Mouse (Mus musculus): ENCODE measurements around the gene Csnk1d. TPM values are rescaled to one million over a fixed set of nuclear protein-coding genes. Genes with fewer than 3 reads are reported as not detected.

Csnk1d gene
- total RNA-seq (2022): 100 to 1,000 TPM; 112 to 116 (median 113) TPM

DNA sequence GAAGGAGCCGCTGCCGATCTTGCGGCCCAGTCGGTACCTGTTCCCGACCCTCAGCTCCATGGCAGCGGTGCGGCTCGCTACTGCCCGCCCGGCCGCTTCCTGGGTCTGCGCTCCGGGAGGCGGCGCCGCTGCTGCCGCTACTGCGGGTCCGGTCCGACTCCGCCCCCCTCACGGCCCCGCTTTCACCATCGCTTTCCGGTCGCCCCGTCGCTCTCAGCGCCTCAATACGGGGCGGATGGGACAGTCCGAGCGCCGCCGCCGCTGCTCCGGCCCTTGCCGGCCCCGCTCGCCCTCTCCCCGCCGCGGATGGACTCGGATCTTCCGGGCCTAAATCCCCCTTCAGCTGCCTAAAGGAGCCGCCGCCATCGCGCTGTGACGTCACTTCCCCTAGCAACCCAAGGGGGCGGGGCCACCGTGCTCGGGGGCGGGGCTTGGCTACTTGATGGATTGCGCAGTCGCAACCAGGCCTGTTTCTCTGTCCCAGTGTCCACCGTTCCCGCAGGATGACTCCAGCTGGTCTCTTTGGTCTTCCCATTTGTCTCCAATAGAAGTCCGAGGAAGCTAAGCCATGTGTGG, at the start of gene Csnk1d:
Csnk1d (minus strand) TSS at position 380 of the 576 bp plus-strand sequence.
- peak; percentile 96 to 100 for DNase-seq (ENCODE audit: low spot score in 2 of 2)

DNA sequence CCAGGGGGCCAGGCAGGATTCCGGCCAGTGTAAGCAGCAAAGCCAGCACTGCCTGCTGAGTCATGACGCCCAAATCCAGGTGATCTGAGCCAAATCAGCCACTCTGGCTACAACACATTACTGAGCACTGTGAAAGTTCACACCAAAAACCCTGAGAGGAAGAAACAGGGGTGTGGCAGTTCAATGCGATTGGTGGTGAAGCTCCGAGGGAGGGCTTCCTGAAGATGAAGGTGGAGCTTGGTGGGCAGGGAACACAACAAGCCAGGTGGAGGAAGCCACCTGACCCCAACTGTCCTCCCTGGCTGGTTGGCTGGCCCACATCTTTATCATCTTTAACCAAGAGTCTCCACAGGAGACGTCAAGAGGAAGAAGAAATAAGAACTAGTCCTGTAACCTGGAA, 48.2 kb upstream of the Csnk1d start, which contains the start of gene Cd7:
Cd7 (minus strand) TSS at position 117 of the 400 bp plus-strand sequence.
- peak in 1 of 2 experiments; percentile 30 for DNase-seq (ENCODE audit: low spot score in 2 of 2)

DNA sequence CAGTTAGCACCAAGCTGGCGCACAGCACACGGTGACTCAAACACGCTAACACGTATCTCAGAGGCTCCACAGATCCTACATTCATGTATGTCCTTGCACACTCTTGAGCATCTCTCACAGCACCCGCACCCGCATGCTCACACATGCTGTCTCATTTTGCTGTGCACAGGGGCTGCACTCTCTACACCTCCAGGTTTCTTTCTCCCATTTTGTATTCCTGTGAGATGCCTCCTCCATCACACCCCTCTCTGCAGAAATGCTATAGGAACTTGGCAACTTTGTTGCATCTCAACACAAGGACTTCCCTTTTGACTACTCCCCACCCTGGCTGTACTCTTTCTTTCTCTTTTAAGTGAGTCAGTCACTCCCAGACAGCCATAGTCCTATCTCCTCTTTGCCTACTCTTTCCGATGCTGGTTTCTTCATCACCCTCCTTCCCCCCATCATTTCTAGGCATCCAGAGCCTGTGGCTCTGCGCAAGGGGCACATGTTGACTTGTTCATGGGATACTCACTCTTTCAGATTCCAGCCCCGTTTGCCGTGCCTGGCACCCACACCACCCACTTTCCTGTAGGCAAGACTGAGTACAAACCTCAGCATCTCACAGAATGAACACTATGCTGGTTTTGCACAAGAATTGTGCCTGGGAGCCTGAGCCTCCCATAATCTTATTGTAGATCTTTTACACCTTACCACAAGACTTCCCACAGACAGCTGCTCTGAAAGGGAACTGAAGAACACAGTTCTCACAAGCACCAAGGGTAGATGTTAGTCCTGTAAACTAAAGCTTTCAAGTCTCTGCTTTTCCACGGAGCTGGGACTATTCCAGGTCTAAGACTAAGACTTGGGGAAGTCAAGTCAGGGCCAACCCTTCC, 47.5 kb upstream of the Csnk1d start:
- peak in 1 of 2 experiments; percentile 51 for DNase-seq (ENCODE audit: low spot score in 2 of 2)

DNA sequence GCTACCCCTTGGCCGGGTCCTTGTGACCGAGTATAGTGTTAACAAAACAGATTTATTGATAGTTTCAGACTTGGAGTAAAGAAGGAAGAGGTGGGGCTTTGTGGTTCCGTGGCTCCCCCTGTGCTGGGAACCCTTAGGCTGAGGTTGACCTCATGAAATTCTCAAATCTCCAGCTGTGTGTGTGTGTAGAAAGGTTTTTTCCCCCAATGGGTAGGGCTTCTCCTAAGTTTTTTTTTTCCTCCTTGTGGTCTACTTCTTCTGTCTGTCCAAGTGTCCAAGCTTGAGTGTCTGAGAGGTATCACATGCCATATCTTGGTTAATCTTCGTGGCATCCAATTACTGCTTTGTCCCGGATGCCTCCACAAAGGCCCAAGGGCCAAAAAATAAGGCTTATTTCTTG, 42.0 kb upstream of the Csnk1d start:
- no peak for DNase-seq (ENCODE audit: low spot score in 2 of 2)

DNA sequence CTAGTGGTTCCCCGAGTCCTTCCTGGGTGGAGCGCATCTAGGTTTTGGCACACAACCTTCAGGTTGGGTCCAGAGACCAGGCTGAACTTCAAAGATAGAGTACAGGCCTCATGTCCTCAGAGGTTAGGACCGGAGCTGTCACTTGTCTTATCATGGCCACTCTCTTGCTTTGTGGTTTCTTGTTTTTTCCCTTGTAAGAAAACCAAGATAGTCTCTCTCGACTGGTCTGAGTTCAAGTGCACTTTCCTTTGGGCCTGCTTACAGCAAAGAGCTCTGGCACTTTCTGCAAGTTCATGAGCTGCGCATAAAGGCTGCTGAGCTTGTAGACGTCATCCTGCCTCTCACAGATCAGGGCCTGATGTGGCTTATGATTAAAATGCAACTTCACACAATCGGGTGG, 36.1 kb upstream of the Csnk1d start:
- DNase-seq (ENCODE audit: low spot score in 2 of 2): no peak

DNA sequence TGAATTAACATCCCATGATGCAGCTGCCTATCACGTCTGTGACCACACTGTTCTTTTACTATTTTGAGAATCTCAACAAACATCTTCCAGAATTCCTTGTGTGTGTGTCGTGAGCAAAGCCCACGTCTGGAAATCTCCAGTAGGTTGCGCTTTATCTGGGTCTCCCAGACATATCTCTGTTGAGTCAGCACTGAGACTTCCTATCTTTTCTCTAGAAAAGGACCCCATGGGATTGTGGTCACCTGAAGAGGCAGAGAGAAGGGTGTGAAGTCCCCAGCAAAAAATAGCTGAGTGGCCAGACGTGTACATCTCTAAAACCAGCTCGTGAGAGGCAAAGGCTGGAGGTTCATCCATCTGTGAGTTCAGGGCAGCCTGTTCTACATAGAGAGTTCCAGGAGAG, 33.0 kb upstream of the Csnk1d start:
- DNase-seq (ENCODE audit: low spot score in 2 of 2): peak in 1 of 2 experiments; percentile 11

DNA sequence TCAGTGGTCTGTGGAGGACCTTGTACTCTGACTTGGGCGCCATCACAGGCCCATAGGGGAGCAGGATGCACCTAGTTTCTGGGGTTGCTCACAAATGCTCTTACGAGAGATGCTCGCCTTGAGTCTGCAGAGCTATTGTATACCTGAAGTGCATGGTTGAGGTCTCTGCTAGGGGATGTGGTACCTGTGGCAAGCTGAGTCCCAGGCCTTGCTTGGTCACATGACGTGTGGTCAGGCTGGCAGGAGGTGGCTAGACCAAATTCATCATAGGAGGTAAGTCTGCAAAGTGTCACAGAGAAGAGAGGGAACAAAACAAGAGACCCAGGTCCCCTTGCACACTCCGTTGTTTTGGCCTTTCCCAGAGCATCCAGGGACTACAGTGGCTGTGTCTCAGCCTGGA, 28.4 kb upstream of the Csnk1d start:
- no peak for DNase-seq (ENCODE audit: low spot score in 2 of 2)

DNA sequence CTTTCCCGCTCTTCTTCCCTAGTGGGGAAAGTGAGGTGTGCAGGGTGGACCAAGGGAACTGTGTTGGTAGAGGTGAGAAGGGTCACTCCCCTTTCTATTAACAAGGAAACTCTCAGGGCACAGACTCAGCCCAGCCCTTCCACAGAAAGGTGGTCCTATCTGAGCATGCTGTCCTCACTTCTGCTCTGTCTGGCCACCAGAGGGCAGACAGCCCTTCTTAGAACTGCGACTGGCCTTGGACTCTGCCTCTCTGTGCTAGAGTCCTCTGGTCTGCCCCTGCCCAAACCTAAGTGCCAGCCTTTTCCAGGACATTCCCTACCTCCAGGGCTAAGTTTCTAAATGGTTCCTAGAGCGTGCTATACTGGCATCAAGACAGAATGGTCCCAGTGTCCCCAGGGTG, 26.6 kb upstream of the Csnk1d start:
- DNase-seq (ENCODE audit: low spot score in 2 of 2): peak in 1 of 2 experiments; percentile 33

DNA sequence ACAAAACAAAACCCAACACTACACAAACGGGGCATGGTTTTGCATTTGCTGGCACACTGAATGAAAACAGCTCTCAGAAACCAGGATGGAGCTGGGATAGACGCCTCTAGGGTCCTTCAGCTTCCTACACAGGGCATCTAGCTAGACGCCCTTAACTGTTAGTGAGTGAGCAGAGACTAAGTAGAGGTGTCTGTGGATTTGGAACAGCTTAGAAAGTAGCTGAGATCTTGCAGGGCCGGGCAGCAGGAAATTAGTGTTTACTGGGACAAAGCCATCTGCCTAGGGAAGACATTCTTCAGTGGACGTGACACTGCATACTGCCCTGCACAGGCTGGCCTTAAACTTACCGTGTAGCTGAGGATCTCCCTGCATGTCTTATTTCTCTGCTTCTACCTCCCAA, 24.3 kb upstream of the Csnk1d start:
- no peak for DNase-seq (ENCODE audit: low spot score in 2 of 2)

DNA sequence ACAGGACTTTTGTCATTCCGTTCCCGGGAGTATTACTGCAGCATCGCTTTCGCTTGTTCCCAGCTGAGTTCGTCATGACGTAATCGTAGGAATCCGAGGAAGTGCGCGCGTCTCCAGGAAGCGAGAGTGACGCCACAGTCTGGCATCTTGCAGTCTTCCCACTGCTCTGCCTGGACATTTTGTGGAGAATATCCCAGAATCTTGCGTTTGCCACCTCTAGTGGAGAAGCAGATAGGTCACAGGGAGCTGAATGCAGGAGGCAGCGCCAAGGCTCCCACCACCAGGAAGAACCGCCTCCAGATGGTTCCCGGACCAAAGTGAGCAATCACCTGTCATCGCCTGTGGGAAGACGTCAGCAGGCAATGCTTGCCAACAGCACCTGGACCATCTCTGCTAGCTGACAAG, 23.8 kb upstream of the Csnk1d start:
- peak in 1 of 2 experiments; percentile 60 for DNase-seq (ENCODE audit: low spot score in 2 of 2)

DNA sequence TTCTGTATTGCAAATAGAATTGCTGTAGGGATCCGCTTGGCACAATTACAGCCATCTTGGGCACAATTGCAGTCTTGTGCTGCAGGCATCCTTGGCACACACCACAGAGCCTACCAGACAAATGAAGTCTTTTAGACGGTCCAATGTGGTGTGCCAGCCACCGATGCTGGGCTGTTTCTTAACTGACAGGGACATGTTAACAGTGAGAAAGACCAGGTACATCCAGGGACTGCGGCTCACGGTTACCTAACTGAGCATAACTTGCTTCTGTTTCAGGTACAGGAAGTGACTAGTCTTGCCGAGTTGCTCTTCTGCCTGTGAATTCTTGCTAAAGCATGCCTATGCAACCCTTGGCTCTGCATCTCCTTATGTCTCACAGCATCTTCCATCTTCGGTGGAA, 22.5 kb upstream of the Csnk1d start:
- no peak for DNase-seq (ENCODE audit: low spot score in 2 of 2)

DNA sequence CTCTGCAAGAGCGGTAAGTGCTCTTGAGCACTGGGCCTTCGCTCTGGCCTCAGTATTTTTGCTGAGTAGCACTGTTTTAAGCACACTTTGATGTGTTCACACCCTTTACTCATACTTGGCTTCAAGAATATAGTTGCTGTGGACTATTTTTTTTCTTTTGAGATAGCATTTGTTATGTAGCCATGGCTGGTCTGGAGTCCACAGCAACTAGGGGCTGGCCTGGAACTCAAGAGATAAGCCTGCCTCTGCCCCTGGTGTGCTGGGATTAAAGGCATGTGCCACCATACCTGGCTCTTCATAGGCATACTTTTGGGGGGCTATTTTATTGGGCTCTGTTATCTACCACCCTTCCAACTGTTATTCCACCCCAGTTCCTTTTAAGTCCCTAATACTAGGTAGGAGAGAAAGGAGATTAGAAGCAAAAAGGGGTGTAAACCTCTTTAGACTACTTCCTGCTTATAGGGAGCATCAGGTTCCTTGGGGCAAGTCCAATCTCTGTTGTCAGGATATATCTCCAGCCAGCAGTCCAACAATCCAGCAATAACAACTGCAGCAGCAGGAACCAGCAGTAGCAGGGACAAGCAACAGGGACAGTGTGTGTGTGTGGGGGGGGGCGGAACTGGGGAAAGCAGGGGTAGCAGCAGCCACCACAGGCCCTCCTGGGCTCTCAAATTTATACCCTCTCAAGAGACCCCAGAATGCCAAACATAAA, 19.1 kb upstream of the Csnk1d start:
- no peak for DNase-seq (ENCODE audit: low spot score in 2 of 2)

DNA sequence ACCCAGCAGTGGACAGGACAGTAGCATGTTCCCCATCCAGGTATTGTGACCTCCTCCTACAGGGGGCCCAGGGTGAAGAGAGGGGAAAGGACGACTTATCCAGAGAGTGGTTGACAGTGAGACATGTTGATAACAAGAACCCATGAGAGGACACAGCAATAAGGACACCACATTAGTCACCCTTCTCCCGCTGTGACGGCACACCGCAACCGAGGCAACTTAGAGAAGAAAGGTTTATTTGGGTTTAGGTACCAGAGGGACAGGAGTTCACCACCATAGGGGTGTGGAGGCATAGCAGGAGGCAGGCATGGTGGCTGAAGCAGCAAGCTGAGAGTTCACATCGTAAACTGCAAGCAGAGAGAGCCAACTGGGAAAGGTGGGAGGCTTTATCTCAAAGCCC, 15.1 kb upstream of the Csnk1d start:
- DNase-seq (ENCODE audit: low spot score in 2 of 2): no peak

DNA sequence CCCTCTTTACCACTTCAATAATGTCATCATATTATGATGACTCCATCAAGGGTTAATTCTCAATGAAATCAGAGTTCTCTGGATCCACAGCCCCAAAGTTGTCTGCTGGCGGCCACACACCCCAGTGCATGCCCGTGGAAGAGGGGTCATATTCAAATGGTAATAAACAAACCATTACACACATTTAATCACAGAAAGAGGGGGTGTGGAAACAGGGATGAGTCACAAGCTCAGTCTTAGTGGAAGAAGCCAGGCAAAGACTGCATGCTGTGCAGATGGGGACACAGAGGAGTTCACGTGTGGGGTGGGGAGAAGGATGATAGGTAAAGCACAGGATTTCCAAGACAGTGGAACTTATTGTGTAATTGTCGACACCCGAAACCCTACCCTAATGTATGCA, 13.2 kb upstream of the Csnk1d start:
- DNase-seq (ENCODE audit: low spot score in 2 of 2): no peak

DNA sequence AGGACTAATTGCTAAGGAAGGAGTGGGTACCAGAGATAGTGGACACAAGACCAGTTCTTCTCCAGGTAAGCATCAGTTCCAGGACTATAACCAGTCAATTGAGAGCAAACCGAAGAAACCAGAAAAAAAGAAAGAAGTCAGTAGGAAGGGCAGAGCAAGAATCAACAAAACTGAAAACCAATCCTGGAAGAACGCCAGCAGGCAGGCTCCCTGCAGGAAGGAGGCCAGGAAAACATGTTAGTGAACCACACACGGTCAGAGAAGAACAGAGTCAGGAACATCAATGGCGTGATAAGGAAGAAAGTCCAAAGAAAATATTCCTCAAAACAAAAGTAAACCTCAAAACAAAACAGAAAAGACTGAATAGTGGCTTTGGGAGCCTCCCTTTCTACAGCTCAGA, 10.8 kb upstream of the Csnk1d start:
- DNase-seq (ENCODE audit: low spot score in 2 of 2): no peak

DNA sequence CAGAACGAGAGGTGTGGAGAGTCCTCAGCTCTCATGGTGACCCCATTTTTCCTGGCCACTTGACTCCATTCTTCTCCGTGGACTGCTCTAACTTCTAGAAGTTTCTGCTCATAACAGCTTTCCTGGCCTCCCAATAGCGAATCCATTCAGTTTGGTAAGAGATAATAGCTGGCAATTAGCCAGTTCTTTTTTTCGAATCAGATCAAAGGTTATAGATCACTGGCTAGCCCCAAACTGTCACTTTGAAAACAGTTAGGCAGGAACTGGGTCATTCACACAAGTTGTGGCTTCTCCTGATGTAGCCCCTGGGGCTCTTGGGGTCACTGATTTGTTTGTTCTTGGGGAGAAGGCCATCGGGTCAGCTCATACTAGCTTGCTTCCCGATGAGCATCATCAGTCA, 3.6 kb upstream of the Csnk1d start:
- no peak for DNase-seq (ENCODE audit: low spot score in 2 of 2)

DNA sequence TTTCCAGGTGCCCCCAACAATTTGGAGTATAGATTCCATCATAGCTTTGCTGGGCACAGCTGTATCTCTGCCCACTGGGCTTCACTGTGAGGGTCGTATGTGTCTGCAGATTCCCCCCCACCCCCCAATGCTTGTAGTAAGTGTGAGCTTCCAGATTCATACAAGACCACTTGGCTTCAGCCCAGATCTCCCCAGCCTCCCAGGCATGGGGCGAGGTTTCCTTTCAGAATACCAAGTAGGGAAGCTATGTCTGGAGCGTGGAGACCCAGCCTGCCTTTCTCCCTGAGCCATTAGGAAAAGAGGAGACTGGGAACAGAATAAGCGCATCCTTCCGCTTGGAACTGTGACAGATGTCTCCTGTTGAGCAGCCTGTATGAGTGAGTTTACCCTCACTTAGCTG, 2.5 kb upstream of the Csnk1d start:
- DNase-seq (ENCODE audit: low spot score in 2 of 2): no peak

DNA sequence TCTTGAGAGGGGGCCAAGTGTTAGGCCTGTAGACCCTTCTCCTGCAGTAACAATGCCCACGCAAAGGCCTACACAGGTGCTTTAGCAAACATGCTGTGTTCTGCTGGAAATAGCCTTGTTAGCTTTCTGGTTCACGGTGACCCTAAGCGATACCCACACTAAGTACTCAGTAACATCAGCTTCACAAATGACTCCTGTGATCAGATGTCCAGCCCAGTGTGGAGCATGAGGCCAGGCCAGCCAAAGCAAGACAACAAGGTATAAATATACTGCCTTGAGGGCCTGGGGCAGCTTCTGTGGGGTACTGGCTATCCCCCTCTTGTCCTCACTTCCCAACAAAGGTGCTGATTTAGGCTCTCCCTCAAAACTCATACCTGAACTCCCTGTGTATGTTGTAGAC, 1.9 kb upstream of the Csnk1d start:
- no peak for DNase-seq (ENCODE audit: low spot score in 2 of 2)

DNA sequence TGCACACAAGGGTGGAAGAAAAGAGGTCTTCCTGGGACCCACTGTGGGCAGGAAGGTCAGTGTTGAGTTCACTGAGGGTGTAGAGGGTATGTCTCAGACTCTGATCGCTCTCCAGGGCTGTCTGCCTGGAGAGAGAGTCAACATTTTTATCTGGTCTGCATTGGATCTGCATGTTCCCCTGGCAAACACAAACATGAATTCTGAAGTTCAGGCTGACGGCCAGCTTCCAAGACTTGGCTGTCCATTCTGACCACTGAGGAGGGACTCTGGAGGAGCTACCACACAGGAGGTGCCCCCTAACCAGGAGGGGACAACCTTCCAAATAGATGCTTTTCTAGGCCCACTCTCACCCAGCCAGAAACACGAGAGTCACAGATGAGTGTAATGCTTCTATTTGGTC, 661 bp upstream of the Csnk1d start:
- DNase-seq (ENCODE audit: low spot score in 2 of 2): no peak

DNA sequence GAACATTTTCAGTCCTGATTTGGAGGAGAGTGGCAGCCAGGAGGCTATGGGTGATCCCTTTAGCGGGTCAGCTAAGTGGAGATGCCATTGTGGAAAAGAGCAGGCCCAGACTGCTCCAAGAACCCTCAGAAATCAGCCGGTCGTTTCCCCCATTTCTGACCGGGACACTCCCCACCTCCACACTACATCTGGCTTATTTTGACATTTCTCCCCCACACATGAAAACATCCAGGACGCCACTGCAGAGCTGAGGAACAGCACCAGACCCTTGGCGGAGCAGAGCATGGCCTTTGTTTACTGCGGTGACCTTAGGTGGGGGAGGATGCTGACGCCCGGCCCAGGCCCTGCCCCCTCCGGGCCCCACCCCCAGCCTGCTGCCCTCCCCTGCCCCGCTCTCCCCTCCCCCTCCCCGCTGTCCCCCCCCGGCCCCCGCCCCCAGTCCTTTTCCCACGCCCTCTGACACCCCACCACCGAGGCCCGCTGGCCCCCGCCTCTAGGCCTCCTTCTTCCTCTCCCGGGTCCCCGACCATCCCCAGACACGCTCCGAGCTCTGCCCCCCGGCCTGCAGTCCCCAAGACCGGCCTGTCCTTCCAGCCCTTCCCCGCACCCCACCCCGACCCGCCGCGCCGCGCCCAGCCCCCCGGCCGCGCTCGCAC, 876 bp downstream of the Csnk1d start:
- DNase-seq (ENCODE audit: low spot score in 2 of 2): no peak

DNA sequence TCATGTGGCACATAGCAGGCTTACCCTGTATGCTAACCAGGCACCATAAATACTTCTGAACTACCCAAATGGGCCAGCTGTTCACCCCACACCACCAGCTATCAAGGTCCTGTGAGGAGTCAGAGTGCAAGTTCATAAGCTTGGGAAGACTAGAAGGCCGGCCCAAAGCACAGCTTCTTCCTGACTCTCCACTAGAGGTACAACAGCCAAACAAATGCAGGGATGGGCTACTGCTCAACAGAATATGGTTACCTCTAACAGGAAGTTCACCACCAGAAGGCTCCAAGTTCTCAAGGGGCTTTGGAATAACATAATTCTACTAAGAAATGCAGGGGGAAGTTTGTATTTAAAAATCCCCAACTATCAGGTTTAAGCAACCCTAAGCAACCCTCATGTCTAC, 1.6 kb downstream of the Csnk1d start:
- DNase-seq (ENCODE audit: low spot score in 2 of 2): no peak

DNA sequence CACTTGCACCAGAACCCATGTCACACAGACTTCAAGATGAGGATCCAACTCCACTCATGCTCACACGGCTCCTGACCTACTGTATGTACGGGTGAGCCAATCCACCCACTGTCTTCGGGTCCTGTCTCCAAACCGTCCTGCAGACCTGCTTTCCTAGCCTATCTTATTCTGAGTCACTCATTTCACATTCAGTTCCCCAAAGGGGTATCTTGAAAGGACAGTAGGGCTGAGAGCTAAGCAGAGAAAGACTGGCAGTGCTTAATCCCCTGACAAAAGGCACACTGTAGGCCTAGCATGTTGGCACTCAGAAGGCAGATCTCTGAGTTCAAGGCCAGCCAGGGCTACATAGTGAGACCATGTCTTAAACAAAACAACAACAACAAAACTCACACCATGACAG, 2.7 kb downstream of the Csnk1d start:
- no peak for DNase-seq (ENCODE audit: low spot score in 2 of 2)
